Mouse (Mus musculus) testis, adult 2 months (tissue): ENCODE measurements at regions not wholly inside any gene's neighbourhood (a gene's known extent, or its start where the extent isn't known, plus 50 kb on each side); places are given as distances from the start of the nearest gene placed in this dataset.

Experiments
- CTCF ChIP-seq: fragments of 200-500 bp; IDR thresholded peaks from 2 replicates; pipeline ENCODE4 v1.5.1; 2012; ENCODE audit warnings: low read depth, mild to moderate bottlenecking, inconsistent platforms, low read length, moderate library complexity; ENCODE audit not compliant: control insufficient read depth, insufficient read depth, insufficient replicate concordance
- POLR2A ChIP-seq: fragments of 200-500 bp; IDR thresholded peaks from 2 replicates; pipeline ENCODE4 v1.6.1; 2012; ENCODE audit warnings: low read depth, mild to moderate bottlenecking, inconsistent platforms, low read length, moderate library complexity; ENCODE audit not compliant: control insufficient read depth

DNA sequence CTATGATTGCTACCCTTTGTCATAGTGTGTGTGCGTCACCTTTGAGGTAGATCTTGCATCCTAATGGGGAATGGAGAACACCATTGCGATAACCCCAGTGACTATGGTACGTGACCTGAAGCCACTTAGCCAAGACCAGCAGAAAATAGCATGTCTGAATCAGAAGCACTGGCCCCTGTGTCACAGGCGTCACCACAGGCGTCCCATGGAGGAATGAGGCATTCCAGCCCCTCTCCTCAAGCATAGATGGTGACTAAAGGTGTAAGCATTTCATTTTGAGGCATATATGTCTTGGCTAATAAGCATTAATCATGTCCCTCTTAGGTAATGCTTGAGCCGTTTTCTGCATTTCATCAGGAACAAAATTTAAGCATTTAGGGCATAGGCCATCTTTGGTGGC, 82.1 kb upstream of the Cd93 start:
- TF ChIP-seq CTCF (no peak), POLR2A (no peak)
